Mouse (Mus musculus) stomach, embryonic 15.5 days (tissue): ENCODE results near the gene Gm3435. TPM values are rescaled to one million over a fixed set of nuclear protein-coding genes. Genes with fewer than 3 reads are reported as not detected.
"Not testable (repeated sequence)": the region's sequence is repeated elsewhere in the genome, so short reads cannot be mapped to it uniquely, and the experiment has no call there.

Source experiments
- ATAC-seq: fragments of 200-750 bp; cut with Nextera tagmentation; 2 replicates; pipeline ENCODE4 v1.8.0; 2017; ENCODE audit warnings: low read depth, moderate number of reproducible peaks, moderate TSS enrichment; ENCODE audit not compliant: insufficient read depth, low FRiP score
- H3K27ac ChIP-seq: fragments of 300-500 bp; sonication (generic); 2 replicates; pipeline ENCODE4 v1.5.1; 2015; ENCODE audit warnings: mild to moderate bottlenecking, inconsistent platforms
- H3K27me3 ChIP-seq: fragments of 300-500 bp; sonication (generic); replicated peaks from 2 replicates; pipeline ENCODE4 v1.6.1; 2015; ENCODE audit warnings: inconsistent platforms
- H3K36me3 ChIP-seq: fragments of 300-500 bp; sonication (generic); 2 replicates; pipeline ENCODE4 v1.6.1; 2015; ENCODE audit warnings: inconsistent platforms
- H3K4me1 ChIP-seq: fragments of 300-500 bp; sonication (generic); 2 replicates; pipeline ENCODE4 v1.6.1; 2015; ENCODE audit warnings: inconsistent platforms
- H3K4me2 ChIP-seq: fragments of 300-500 bp; sonication (generic); 2 replicates; pipeline ENCODE4 v1.6.1; 2015; ENCODE audit warnings: mild to moderate bottlenecking, inconsistent platforms
- H3K4me3 ChIP-seq: fragments of 300-500 bp; sonication (generic); replicated peaks from 2 replicates; pipeline ENCODE4 v1.5.1; 2015; ENCODE audit warnings: inconsistent platforms
- H3K9ac ChIP-seq: fragments of 300-500 bp; sonication (generic); 2 replicates; pipeline ENCODE4 v1.6.1; 2015; ENCODE audit warnings: inconsistent platforms
- H3K9me3 ChIP-seq: fragments of 300-500 bp; sonication (generic); 2 replicates; pipeline ENCODE4 v1.6.1; 2016; ENCODE audit warnings: inconsistent platforms
- WGBS: fragments of 180-500 bp; shearing (Covaris S2); methylation state at CpG from one replicate; pipeline ENCODE4 v1.1.7; 2015; 5-methylcytosine and 5-hydroxymethylcytosine counted together
- polyA plus RNA-seq: library from polyadenylated mRNA; unstranded; fragments of >200 nt; fragmentation: Nextera tagmentation; extraction: Ambion mirVana; gene quantifications from 2 replicates; pipeline ENCODE4 v1.2.1, GENCODE M21; 2015

Gene Gm3435
- polyA plus RNA-seq: 7.2 and 8.3 TPM in 2 replicates

DNA sequence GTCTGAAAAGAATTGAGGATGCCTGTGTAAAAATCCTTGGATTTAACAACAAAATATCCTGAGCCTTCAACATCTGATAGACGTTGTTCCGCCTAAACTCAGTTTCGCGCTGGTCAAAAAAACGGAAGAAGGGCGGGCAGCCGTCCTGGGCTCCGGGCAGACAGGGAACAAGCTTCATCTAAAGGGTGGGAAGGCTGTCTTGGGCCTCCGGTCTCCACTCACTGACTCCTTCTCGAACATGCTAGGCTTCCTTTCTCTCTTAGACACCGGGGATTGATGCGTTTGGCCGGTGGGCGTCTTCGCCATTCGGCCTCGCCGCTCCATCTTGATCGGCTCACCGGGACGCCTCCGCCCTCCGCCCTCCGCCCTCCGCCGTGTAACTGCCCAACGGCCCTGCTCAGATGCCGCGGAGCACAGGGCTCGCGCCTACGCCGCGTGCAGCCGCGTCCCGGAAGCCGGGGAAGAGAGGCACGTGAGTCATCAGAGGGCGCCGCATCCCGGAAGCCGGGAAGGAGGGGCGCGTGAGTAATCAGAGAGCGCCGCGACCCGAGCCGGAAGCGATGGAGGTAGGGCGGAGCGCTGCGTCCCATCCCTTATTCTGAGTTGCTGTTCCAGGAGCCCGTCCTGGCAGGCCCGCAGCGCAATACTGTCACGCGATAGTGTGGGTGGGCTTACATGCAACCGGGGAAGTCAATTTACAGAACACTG, at the start of gene Gm3435:
TSS of gene Gm3435 (plus strand) at position 471 of the 708 bp plus-strand sequence.
- H3K27ac ChIP-seq, H3K9ac ChIP-seq, H3K4me2 ChIP-seq, H3K27me3 ChIP-seq, H3K4me3 ChIP-seq, H3K36me3 ChIP-seq, H3K4me1 ChIP-seq, H3K9me3 ChIP-seq: not testable (repeated sequence)
- ATAC-seq: peak; percentile 98
- no CpG with 5 or more reads among the region's 60 CpGs for WGBS

- H3K9me3 ChIP-seq: no peaks in the 10 kb centered on the region
- under 1% methylated on average over 20 of the region's 23 CpGs for WGBS
- H3K4me2 ChIP-seq: peak overlapping the region; percentile 88
- peak overlapping the region; percentile 73 for H3K9ac ChIP-seq
- H3K4me1 ChIP-seq: peaks cover 3% of the 10 kb centered on the region; the same call in 1 of the 2 replicates
- H3K36me3 ChIP-seq: no peaks in the 10 kb centered on the region; the same call in 1 of the 2 replicates
- H3K4me3 ChIP-seq: peak overlapping the region; percentile 72
- ATAC-seq: peak; percentile 21; the same call in 1 of the 2 replicates
- no peak overlapping the region for H3K27ac ChIP-seq
- no peaks in the 10 kb centered on the region for H3K27me3 ChIP-seq
Observed at GRCm38 (mm10) chr17:14960520-14960919, 49.5 kb upstream of the Gm3435 start.

DNA sequence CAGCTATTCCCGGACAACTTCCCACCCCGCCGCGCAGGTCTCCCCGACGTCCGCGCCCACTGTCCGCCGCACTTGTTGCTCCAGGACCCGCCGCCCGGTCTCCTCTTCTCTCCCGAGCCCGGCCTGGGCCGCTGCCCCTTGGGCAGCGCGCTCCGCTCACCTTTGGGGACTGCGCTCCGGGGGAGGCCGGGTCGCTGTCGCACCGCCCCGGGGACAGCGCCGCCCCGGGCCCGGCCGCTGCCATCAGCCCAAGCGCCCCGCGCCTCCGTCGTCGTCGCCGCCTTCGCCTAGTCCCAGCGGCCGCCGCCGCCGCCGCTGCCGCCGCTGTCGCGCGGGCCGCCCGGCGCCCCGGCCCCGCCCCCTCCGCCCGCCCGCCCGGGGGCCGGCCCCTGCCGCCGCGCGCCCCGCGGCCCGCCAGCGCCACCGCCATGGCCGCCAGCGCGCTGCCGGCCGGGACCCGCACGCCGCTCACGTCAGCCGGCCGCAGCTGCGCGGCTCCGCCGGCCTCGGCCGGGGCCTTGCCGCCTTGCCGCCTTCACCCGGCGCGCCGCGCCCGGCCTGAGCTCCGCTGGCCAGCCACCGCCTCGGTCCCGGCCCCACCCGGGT, 48.9 kb upstream of the Gm3435 start, which contains the start of gene Phf10:
TSS of gene Phf10 (minus strand) at position 323 of the 606 bp plus-strand sequence.
- WGBS: under 1% methylated on average over 39 of the region's 100 CpGs
- ATAC-seq: peak; percentile 76
- H3K9me3 ChIP-seq, H3K4me1 ChIP-seq, H3K36me3 ChIP-seq, H3K27me3 ChIP-seq: not testable (repeated sequence)
- H3K4me2 ChIP-seq: peak within 1 kb of the TSS; percentile 88
- H3K9ac ChIP-seq: peak within 1 kb of the TSS; percentile 73
- peak within 1 kb of the TSS; percentile 73; the same call in 1 of the 2 replicates for H3K27ac ChIP-seq
- H3K4me3 ChIP-seq: peak within 1 kb of the TSS; percentile 72

- ATAC-seq: peak; percentile 75
Observed at GRCm38 (mm10) chr17:14961557-14962154, 48.3 kb upstream of the Gm3435 start.

GRCm38 (mm10) chr17:14968373-14968913, 41.5 kb upstream of the Gm3435 start:
- H3K27ac ChIP-seq, H3K4me2 ChIP-seq: not testable (repeated sequence)
- peak; percentile 59; the same call in 1 of the 2 replicates for ATAC-seq

More at GRCm38 (mm10) chr17:14961557-14962154, 48.3 kb upstream of the Gm3435 start:
- H3K9ac ChIP-seq, H3K4me2 ChIP-seq, H3K36me3 ChIP-seq, H3K4me3 ChIP-seq, H3K4me1 ChIP-seq, H3K9me3 ChIP-seq, H3K27ac ChIP-seq, H3K27me3 ChIP-seq: not testable (repeated sequence)
- WGBS: no CpG with 5 or more reads among the region's 44 CpGs

GRCm38 (mm10) chr17:14977718-14978361, 32.1 kb upstream of the Gm3435 start:
- WGBS: under 1% methylated on average over 4 of the region's 7 CpGs
- not testable (repeated sequence) for H3K4me1 ChIP-seq, H3K9me3 ChIP-seq, H3K9ac ChIP-seq, H3K4me2 ChIP-seq, H3K4me3 ChIP-seq, H3K27me3 ChIP-seq, H3K27ac ChIP-seq, H3K36me3 ChIP-seq
- ATAC-seq: 0 out of 2 replicates have a peak, but pooled peaks have one; percentile 32

More at GRCm38 (mm10) chr17:14968373-14968913, 41.5 kb upstream of the Gm3435 start:
- H3K36me3 ChIP-seq, H3K9ac ChIP-seq, H3K4me3 ChIP-seq, H3K9me3 ChIP-seq, H3K27me3 ChIP-seq, H3K4me1 ChIP-seq: not testable (repeated sequence)
- no CpG with 5 or more reads among the region's 6 CpGs for WGBS

DNA sequence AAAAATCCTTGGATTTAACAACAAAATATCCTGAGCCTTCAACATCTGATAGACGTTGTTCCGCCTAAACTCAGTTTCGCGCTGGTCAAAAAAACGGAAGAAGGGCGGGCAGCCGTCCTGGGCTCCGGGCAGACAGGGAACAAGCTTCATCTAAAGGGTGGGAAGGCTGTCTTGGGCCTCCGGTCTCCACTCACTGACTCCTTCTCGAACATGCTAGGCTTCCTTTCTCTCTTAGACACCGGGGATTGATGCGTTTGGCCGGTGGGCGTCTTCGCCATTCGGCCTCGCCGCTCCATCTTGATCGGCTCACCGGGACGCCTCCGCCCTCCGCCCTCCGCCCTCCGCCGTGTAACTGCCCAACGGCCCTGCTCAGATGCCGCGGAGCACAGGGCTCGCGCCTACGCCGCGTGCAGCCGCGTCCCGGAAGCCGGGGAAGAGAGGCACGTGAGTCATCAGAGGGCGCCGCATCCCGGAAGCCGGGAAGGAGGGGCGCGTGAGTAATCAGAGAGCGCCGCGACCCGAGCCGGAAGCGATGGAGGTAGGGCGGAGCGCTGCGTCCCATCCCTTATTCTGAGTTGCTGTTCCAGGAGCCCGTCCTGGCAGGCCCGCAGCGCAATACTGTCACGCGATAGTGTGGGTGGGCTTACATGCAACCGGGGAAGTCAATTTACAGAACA, 31.5 kb upstream of the Gm3435 start, which contains the start of the genes 9030025P20Rik and Gm3417:
TSS of gene 9030025P20Rik (plus strand) at position 107 of the 677 bp plus-strand sequence.
TSS of gene Gm3417 (minus strand) at position 429 of the 677 bp plus-strand sequence.
- H3K4me3 ChIP-seq: not testable (repeated sequence)
- peak; percentile 97 for ATAC-seq

DNA sequence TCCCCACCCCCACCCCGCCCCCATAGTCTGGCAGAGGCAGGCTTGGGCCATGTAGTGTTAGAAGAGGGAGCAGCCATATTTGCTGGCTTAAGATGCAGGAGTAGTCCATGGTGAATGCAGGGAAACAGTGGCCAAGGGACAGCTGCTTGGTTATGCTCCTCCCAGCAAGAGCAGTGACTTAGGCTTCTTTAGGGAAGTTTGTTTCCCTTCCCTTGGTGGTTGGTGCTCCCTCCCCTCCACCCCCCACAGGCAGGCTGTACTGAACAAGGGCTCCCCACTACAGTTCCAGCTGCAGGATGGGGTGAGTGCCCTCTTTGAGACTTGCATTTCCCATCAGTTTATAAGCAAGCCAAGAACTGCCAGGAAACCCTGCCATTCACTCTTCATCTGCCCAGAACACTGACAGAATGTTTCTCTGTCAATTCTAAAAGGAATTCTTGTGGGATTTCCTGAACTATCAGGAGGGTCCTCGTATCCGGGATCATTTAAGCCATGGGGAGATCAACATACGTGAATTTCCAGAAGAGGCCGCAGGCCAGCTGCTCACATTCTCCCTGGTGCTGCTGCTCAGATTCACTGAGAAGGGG, 19.8 kb upstream of the Gm3435 start:
- not testable (repeated sequence) for H3K4me2 ChIP-seq, H3K27ac ChIP-seq, H3K4me1 ChIP-seq, H3K27me3 ChIP-seq, H3K9ac ChIP-seq, H3K9me3 ChIP-seq, H3K36me3 ChIP-seq, ATAC-seq, H3K4me3 ChIP-seq
- 65% methylated on average over 4 of the region's 5 CpGs for WGBS

More for the DNA sequence above, 31.5 kb upstream of the Gm3435 start, which contains the start of the genes 9030025P20Rik and Gm3417:
- no CpG with 5 or more reads among the region's 60 CpGs for WGBS
- not testable (repeated sequence) for H3K27me3 ChIP-seq, H3K36me3 ChIP-seq, H3K4me1 ChIP-seq, H3K9me3 ChIP-seq, H3K27ac ChIP-seq, H3K4me2 ChIP-seq, H3K9ac ChIP-seq

DNA sequence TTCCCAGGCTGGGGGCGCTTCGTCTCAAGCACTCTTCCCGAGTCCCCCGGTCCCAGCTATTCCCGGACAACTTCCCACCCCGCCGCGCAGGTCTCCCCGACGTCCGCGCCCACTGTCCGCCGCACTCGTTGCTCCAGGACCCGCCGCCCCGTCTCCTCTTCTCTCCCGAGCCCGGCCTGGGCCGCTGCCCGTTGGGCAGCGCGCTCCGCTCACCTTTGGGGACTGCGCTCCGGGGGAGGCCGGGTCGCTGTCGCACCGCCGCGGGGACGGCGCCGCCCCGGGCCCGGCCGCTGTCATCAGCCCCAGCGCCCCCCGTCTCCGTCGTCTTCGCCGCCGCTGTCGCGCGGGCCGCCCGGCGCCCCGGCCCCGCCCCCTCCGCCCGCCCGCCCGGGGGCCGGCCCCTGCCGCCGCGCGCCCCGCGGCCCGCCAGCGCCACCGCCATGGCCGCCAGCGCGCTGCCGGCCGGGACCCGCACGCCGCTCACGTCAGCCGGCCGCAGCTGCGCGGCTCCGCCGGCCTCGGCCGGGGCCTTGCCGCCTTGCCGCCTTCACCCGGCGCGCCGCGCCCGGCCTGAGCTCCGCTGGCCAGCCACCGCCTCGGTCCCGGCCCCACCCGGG, 17.3 kb upstream of the Gm3435 start:
- H3K4me1 ChIP-seq, H3K9me3 ChIP-seq, H3K4me3 ChIP-seq, H3K36me3 ChIP-seq, H3K27ac ChIP-seq, H3K9ac ChIP-seq, H3K27me3 ChIP-seq, H3K4me2 ChIP-seq: not testable (repeated sequence)
- peak; percentile 71 for ATAC-seq
- no CpG with 5 or more reads among the region's 98 CpGs for WGBS

DNA sequence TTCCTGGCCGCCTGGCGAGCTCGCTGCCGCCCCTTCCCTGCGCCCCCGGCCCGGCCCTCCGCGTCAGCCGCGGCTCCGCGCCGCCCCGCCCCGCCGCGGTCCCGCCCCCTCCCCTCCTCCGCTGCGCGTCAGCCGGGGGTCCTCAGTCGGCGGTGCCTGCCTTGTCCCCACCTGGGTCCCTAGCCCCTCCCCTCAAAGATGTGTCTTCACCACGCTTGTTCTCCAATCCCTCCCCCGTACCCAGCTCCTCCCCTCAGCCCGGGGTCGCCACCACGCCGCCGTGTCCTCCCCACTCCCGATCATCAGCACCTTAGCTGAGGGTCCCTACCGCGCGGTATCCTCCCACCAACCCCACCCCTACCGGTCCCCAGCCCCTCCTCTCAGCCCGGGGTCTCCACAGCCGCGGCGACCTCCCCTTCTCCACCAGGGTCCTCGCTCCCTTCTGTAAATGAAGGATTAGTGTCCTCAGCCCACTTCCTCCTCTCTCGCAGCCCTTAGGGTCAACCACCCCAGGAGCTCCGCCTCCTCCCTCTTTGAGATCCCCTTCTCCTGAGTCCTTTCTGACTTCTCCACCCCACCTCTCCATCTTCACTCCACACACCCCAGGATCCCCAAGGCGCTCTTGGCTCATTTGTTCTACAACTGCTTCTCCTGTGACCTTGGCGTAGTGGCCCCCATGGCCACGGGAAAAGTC, 16.7 kb upstream of the Gm3435 start:
- H3K9ac ChIP-seq, H3K27me3 ChIP-seq: not testable (repeated sequence)
- no CpG with 5 or more reads among the region's 47 CpGs for WGBS

More for the DNA sequence above, 16.7 kb upstream of the Gm3435 start:
- H3K27ac ChIP-seq, H3K4me2 ChIP-seq, H3K36me3 ChIP-seq, H3K4me1 ChIP-seq, H3K4me3 ChIP-seq, H3K9me3 ChIP-seq: not testable (repeated sequence)
- peak; percentile 69 for ATAC-seq
